Mouse (Mus musculus): ENCODE measurements around the gene Hspa12b. TPM values are rescaled to one million over a fixed set of nuclear protein-coding genes. Genes with fewer than 3 reads are reported as not detected.
"Not testable (repeated sequence)": the region's sequence is repeated elsewhere in the genome, so short reads cannot be mapped to it uniquely, and the experiment has no call there.

Hspa12b gene
- polyA plus RNA-seq, 1 experiment from 2014 or later: 10.0 TPM

GRCm38 (mm10) chr2:131101530-131101929, 25.6 kb upstream of the Hspa12b start:
- WGBS: 48% methylated on average over 3 of the region's 3 CpGs
- Histone ChIP-seq H3K27ac (no peak overlapping the region), H3K4me2 (no peak overlapping the region), H3K4me1 (replicated peaks) (peaks cover 16% of the 10 kb centered on the region), H3K4me3 (no peak overlapping the region), H3K36me3 (no peaks in the 10 kb centered on the region), H3K9me3 (replicated peaks) (no peaks in the 10 kb centered on the region), H3K27me3 (no peaks in the 10 kb centered on the region), H3K9ac (no peak overlapping the region)
- no peak for ATAC-seq (replicated peaks; ENCODE audit: insufficient number of reproducible peaks, insufficient read depth, low FRiP score, low read depth)

DNA sequence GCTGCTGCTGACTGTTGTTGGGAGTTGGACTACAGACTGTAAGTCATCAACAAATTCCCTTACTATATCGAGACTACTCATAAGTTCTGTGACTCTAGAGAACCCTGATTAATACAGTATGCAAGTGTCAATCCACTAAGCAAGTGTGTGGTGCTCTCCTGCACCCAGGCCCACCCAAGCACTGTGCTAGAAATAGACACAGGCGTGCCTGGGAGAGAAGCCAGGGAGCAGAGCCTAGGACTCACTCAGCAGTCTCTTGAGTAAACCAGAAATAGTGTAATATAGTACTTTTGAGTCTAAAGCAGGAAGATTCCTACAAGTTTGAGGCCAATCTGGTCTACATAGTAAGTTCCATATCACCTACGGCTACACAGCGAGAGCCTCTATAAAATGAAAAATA, 23.1 kb upstream of the Hspa12b start:
- 52% methylated on average over 4 of the region's 4 CpGs for WGBS
- peak overlapping the region; percentile 57 for H3K27ac ChIP-seq
- no peak; the same call in 1 of the 2 replicates for ATAC-seq (replicated peaks; ENCODE audit: insufficient number of reproducible peaks, insufficient read depth, low FRiP score, low read depth)

DNA sequence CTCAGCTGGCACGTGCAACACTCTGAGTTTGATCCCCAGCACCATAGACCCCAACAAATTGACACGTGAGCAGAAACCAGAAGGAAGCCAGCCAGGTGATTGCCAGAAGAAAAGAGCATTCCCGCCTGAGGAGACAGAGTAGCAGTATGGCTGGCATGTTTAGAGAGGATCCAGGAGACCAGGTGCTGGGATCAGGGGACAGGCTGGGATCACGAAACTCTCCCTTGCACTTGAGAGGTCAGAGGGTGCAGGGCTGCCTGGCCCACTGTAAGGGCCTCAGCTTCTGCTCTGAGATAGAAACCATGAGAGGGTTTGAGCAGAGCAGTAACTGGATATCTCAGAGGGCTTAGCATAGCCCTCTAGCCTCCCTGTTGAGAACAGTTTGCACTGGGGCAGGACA, 22.0 kb upstream of the Hspa12b start:
- peaks cover 13% of the 10 kb centered on the region; the same call in 1 of the 2 replicates for H3K4me1 ChIP-seq (replicated peaks)
- ATAC-seq (replicated peaks; ENCODE audit: insufficient number of reproducible peaks, insufficient read depth, low FRiP score, low read depth); H3K27ac ChIP-seq; H3K9me3 ChIP-seq (replicated peaks); H3K27me3 ChIP-seq; H3K36me3 ChIP-seq; H3K9ac ChIP-seq; H3K4me3 ChIP-seq; H3K4me2 ChIP-seq: not testable (repeated sequence)
- WGBS: 78% methylated on average over 4 of the region's 4 CpGs

More for the DNA sequence above, 23.1 kb upstream of the Hspa12b start:
- no peak overlapping the region for H3K4me3 ChIP-seq
- H3K4me1 ChIP-seq (replicated peaks): peaks cover 13% of the 10 kb centered on the region; the same call in 1 of the 2 replicates
- H3K9ac ChIP-seq: no peak overlapping the region
- no peaks in the 10 kb centered on the region for H3K9me3 ChIP-seq (replicated peaks)
- no peaks in the 10 kb centered on the region for H3K27me3 ChIP-seq
- H3K4me2 ChIP-seq: no peak overlapping the region
- no peaks in the 10 kb centered on the region for H3K36me3 ChIP-seq

DNA sequence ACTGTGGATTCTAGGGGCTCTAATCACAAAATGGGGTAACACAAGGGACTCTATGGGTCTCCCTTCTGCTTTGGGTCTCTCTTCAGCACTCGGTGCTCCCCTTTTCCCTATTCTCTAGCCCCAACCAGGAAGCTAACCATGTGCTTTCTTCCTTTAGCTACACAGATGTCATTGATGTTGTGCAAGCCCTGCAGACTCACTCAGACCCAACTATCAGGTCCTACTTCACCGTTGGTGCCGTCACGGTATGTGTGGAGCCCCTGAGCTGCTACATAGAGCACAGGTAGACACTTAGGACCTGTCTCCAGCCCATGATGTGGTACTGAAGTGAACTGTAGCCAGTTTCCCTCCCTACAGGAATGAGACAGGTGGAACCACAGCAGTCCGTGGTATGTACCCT, 21.1 kb upstream of the Hspa12b start:
- no peak overlapping the region for H3K9ac ChIP-seq
- H3K4me2 ChIP-seq: no peak overlapping the region
- H3K4me1 ChIP-seq (replicated peaks): peaks cover 13% of the 10 kb centered on the region; the same call in 1 of the 2 replicates
- no peaks in the 10 kb centered on the region for H3K36me3 ChIP-seq
- H3K4me3 ChIP-seq: no peak overlapping the region
- WGBS: 82% methylated on average over 5 of the region's 5 CpGs
- H3K9me3 ChIP-seq (replicated peaks): no peaks in the 10 kb centered on the region
- no peak overlapping the region for H3K27ac ChIP-seq
- ATAC-seq (replicated peaks; ENCODE audit: insufficient number of reproducible peaks, insufficient read depth, low FRiP score, low read depth): no peak
- H3K27me3 ChIP-seq: no peaks in the 10 kb centered on the region

DNA sequence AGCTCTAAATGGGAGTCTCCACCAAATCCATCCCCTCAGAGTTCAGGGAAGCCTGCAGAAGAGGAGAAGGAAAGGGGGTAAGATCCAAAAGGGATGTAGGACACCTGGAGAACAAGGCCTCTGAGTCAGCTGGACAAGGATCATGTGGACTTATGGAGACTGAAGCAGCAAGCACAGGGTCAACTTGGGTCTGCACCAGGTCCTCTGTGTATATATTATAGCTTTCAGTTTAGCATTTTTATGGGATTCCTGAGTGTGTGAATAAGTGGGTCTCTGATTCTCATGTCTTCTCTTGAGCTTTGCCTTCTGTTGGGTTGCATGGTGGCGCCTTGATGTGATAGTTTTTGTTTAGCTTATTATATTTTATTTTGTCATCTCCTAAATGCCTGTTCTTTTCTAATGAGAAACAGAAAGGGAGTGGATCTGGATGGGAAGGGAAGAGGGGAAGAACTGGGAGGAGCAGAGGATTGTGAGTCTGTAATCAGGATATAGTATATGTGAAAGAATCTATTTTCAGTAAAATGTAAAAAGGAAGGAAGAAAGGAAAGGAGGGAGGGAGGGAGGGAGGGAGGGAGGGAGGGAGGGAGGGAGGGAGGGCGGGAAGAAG, 8.0 kb upstream of the Hspa12b start:
- H3K4me2 ChIP-seq: no peak overlapping the region
- no peak overlapping the region for H3K9ac ChIP-seq
- ATAC-seq (replicated peaks; ENCODE audit: insufficient number of reproducible peaks, insufficient read depth, low FRiP score, low read depth): no peak
- no peak overlapping the region for H3K27ac ChIP-seq
- H3K9me3 ChIP-seq (replicated peaks): no peaks in the 10 kb centered on the region
- no peaks in the 10 kb centered on the region for H3K27me3 ChIP-seq
- H3K36me3 ChIP-seq: no peaks in the 10 kb centered on the region
- WGBS: 68% methylated on average over 2 of the region's 2 CpGs
- H3K4me1 ChIP-seq (replicated peaks): no peaks in the 10 kb centered on the region
- H3K4me3 ChIP-seq: no peak overlapping the region

- no peaks in the 10 kb centered on the region for H3K27me3 ChIP-seq
- no peaks in the 10 kb centered on the region for H3K36me3 ChIP-seq
- no peak for ATAC-seq (replicated peaks; ENCODE audit: insufficient number of reproducible peaks, insufficient read depth, low FRiP score, low read depth)
- H3K4me1 ChIP-seq (replicated peaks): peaks cover 18% of the 10 kb centered on the region
- H3K4me3 ChIP-seq: no peak overlapping the region
- H3K27ac ChIP-seq: peak overlapping the region; percentile 56; the same call in 1 of the 2 replicates
- H3K9ac ChIP-seq: no peak overlapping the region
- WGBS: 49% methylated on average over 3 of the region's 3 CpGs
- no peaks in the 10 kb centered on the region for H3K9me3 ChIP-seq (replicated peaks)
- no peak overlapping the region for H3K4me2 ChIP-seq
Measured at GRCm38 (mm10) chr2:131124166-131124565, 2.9 kb upstream of the Hspa12b start.

DNA sequence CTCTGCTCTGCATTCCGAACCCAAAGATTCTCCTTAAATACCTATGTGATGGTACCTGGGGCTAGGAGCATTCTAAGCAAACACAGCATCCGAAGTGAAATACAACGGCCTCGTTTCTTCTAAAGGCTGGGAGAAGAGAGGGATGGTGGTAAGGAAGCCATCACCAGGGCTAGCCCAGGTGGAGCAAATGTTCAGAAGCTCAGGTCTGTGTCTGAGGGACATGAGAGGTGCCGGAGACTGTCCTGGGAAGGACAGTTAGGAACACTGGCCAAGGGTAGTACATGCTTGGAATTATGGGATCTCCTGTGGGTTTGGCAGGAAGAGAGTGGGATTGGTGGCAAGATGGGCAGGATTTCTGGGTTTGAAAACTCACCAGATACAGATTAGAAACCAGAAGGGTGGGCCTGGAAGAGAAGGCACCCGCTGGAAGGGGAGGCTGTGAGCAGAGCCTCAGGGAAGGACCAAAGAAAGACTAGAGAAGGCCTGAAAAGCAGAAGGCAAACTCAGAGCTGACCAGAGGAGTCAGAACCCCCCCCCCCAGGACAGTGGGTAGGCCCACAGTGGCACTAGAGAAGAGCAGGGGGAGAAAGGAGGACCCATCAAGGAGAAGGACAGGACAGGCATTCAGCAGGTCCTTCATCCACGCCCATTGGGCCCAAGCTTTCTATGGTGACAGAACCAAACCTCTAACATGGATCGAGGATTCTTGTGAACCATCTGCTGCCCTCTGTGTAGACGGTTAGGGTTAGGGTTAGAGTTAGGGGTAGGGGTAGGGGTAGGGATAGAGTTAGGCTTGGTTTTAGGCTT, 1.7 kb upstream of the Hspa12b start:
- H3K36me3 ChIP-seq: no peaks in the 10 kb centered on the region
- peaks cover 18% of the 10 kb centered on the region for H3K4me1 ChIP-seq (replicated peaks)
- no peak overlapping the region for H3K27ac ChIP-seq
- no peaks in the 10 kb centered on the region for H3K9me3 ChIP-seq (replicated peaks)
- WGBS: 89% methylated on average over 9 of the region's 9 CpGs
- no peaks in the 10 kb centered on the region for H3K27me3 ChIP-seq
- no peak overlapping the region for H3K9ac ChIP-seq
- ATAC-seq (replicated peaks; ENCODE audit: insufficient number of reproducible peaks, insufficient read depth, low FRiP score, low read depth): no peak
- no peak overlapping the region for H3K4me3 ChIP-seq
- no peak overlapping the region for H3K4me2 ChIP-seq

- no peaks in the 10 kb centered on the region for H3K9me3 ChIP-seq (replicated peaks)
- peak overlapping the region; percentile 86; the same call in 1 of the 2 replicates for H3K4me2 ChIP-seq
- 62% methylated on average over 9 of the region's 9 CpGs for WGBS
- ATAC-seq (replicated peaks; ENCODE audit: insufficient number of reproducible peaks, insufficient read depth, low FRiP score, low read depth): no peak
- H3K27ac ChIP-seq: no peak overlapping the region; the same call in 1 of the 2 replicates
- H3K36me3 ChIP-seq: no peaks in the 10 kb centered on the region
- H3K9ac ChIP-seq: no peak overlapping the region; the same call in 1 of the 2 replicates
- peaks cover 18% of the 10 kb centered on the region for H3K4me1 ChIP-seq (replicated peaks)
- H3K4me3 ChIP-seq: no peak overlapping the region
- H3K27me3 ChIP-seq: no peaks in the 10 kb centered on the region
Measured at GRCm38 (mm10) chr2:131125964-131126815, 890 bp upstream of the Hspa12b start.

- no peaks in the 10 kb centered on the region for H3K36me3 ChIP-seq
- H3K9me3 ChIP-seq (replicated peaks): no peaks in the 10 kb centered on the region
- no peak for ATAC-seq (replicated peaks; ENCODE audit: insufficient number of reproducible peaks, insufficient read depth, low FRiP score, low read depth)
- peaks cover 20% of the 10 kb centered on the region for H3K4me1 ChIP-seq (replicated peaks)
- no peaks in the 10 kb centered on the region for H3K27me3 ChIP-seq
- H3K4me2 ChIP-seq: peak overlapping the region; percentile 86
- peak overlapping the region; percentile 63 for H3K4me3 ChIP-seq
- H3K9ac ChIP-seq: peak overlapping the region; percentile 73
- 82% methylated on average over 5 of the region's 5 CpGs for WGBS
- H3K27ac ChIP-seq: no peak overlapping the region
Measured at GRCm38 (mm10) chr2:131128211-131128610, 1.1 kb downstream of the Hspa12b start.

DNA sequence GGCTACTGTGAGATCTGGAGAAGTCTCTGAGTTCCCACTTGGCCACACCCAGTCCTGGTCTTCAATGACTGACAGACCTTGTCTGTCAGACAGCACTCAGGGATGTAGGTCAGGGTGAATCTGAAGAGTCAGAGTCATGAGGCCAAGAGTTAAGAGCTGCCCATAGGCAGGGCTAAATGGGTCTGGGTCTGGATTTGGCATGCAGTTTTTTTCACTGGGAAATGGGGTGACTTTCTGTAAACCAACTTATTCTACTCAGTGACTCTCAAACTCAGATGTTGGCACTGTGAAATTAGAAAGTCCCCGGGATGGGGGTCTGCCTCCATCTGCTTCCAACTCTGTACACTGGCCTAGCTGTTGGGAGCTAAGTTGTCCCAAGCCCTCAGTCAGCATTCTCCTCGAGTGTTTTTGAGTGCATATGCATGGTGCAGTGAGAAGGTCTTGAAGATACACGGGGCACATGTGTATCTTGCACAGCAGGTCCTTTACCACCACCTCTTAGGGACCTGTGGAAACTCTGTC, 1.6 kb downstream of the Hspa12b start:
- Histone ChIP-seq H3K9me3 (replicated peaks) (no peaks in the 10 kb centered on the region), H3K4me2 (peak overlapping the region; percentile 86), H3K27me3 (no peaks in the 10 kb centered on the region), H3K9ac (no peak overlapping the region), H3K27ac (no peak overlapping the region), H3K36me3 (no peaks in the 10 kb centered on the region), H3K4me3 (peak overlapping the region; percentile 63), H3K4me1 (replicated peaks) (peaks cover 22% of the 10 kb centered on the region)
- 75% methylated on average over 3 of the region's 3 CpGs for WGBS
- ATAC-seq (replicated peaks; ENCODE audit: insufficient number of reproducible peaks, insufficient read depth, low FRiP score, low read depth): no peak

DNA sequence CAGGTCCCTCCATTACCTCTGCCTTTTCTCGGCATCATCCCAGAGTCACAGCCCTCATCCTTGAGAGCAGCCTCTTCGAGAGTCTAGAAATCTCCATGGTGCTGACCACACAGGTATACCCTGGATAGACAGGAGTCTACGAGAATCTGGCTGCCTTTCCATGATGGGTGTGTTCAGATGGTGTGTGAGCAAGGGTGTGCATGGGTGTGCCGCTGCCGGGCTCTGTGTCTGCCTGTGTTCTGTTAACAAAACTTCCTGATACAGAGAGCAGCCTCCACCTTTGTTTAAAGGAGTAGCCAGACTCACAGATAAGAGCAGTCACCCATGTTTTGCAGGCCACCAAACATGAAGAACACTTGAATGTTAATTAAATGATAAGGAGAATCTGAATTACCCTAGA, 2.8 kb downstream of the Hspa12b start:
- no peak overlapping the region for H3K9ac ChIP-seq
- H3K9me3 ChIP-seq (replicated peaks): no peaks in the 10 kb centered on the region
- no peak for ATAC-seq (replicated peaks; ENCODE audit: insufficient number of reproducible peaks, insufficient read depth, low FRiP score, low read depth)
- H3K4me3 ChIP-seq: no peak overlapping the region
- WGBS: 59% methylated on average over 5 of the region's 5 CpGs
- H3K4me2 ChIP-seq: peak overlapping the region; percentile 86; the same call in 1 of the 2 replicates
- H3K27ac ChIP-seq: no peak overlapping the region
- H3K36me3 ChIP-seq: no peaks in the 10 kb centered on the region
- no peaks in the 10 kb centered on the region for H3K27me3 ChIP-seq
- peaks cover 34% of the 10 kb centered on the region for H3K4me1 ChIP-seq (replicated peaks)
